Mouse (Mus musculus) liver, adult 2 months (tissue): ENCODE data around the gene Kif17.

Experiments
- CTCF ChIP-seq: fragments of 200-500 bp; IDR thresholded peaks from 2 replicates; pipeline ENCODE4 v1.5.1; 2011; ENCODE audit warnings: low read depth, low read length, control low read depth
- POLR2A ChIP-seq: fragments of 200-500 bp; IDR thresholded peaks from 2 replicates; pipeline ENCODE4 v1.6.1; 2011; ENCODE audit warnings: low read length, control low read depth; ENCODE audit not compliant: insufficient read depth; ENCODE audit errors: extremely low read depth

DNA sequence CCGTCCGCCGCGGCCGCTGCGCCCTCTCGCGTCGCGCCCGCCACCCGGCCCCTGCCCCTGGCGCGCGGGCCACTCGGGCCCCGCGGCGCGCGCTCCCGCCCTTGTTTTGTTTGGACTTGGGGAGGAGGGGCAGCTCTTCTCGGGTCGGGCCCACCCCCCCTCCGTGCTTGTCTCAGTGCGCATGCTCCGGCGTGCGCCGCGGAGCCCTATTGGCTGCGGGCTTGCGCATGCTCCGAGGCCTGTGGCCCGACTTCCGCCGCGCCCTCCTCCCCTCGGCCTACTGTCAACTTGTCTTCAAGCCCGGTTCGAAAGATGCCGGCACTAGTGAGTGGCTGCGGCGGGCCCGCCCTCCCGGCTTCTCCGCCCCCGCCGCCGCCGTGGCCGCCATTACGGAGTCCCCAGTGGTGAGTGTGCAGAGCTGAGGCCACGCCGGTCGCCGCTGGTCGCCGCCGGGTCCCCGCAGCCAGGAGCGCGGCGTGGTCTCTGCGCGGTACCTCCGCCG, 33.3 kb upstream of the Kif17 start:
- no peak for TF ChIP-seq CTCF
- TF ChIP-seq POLR2A = peak; percentile 70; the same call in 1 of the 2 replicates
